ENCODE assay signal across 8 mouse cellular contexts in genomic region chr5:150666133-150666739, GRCm38 (mm10). TPM values are rescaled to one million over a fixed set of nuclear protein-coding genes. Genes with fewer than 3 reads are reported as not detected.
DNase-seq lines count a peak whose midpoint lies in the region; ATAC-seq and TF ChIP-seq lines count a peak whose summit lies in the region.
"Not testable (repeated sequence)": the region's sequence is repeated elsewhere in the genome, so short reads cannot be mapped to it uniquely, and the experiment has no call there.

N4bp2l2 (minus strand) TSS chr5:150666183.

- not testable (repeated sequence) for ATAC-seq in heart, postnatal 0 days (ENCODE audit: insufficient read depth, low read depth); megakaryocyte, adult 5-6 weeks (ENCODE audit: poor library complexity, severe bottlenecking)

- not testable (repeated sequence) for TF ChIP-seq CTCF in cortical plate, adult 2 months (IDR thresholded peaks at IDR 0.05; ENCODE audit: extremely low read depth, insufficient read depth, low read length); heart, postnatal 0 days (IDR thresholded peaks at IDR 0.05; ENCODE audit: low read depth); kidney, adult 2 months (conservative IDR thresholded peaks at IDR 0.05; ENCODE audit: insufficient read depth, insufficient read length, low read depth, low read length); olfactory bulb, adult 2 months (IDR thresholded peaks at IDR 0.05; ENCODE audit: insufficient read depth, low read depth, low read length)

- not testable (repeated sequence) for TF ChIP-seq EP300 in heart, postnatal 0 days (IDR thresholded peaks at IDR 0.05; ENCODE audit: low read depth)

- H3K27me3 ChIP-seq in heart, postnatal 0 days (ENCODE audit: control insufficient read depth, insufficient read depth, low read length); kidney, adult 2 months (replicated peaks; ENCODE audit: control insufficient read depth, insufficient read depth, low read length); limb, embryonic 10.5 days (ENCODE audit: low read depth, poor library complexity, severe bottlenecking): not testable (repeated sequence)

- H3K4me3 ChIP-seq in ES-E14 (ENCODE audit: insufficient read depth in 1 of 2, low read depth in 1 of 2, low read length in 2 of 2, poor library complexity in 1 of 2, severe bottlenecking in 1 of 2): peak within 1 kb of the TSS; percentile 87 to 90
- H3K4me3 ChIP-seq in cortical plate, adult 2 months (ENCODE audit: insufficient read depth, low read length): peak within 1 kb of the TSS; percentile 65
- H3K4me3 ChIP-seq in heart, postnatal 0 days (ENCODE audit: low read depth, low read length): peak within 1 kb of the TSS; percentile 92
- peak within 1 kb of the TSS; percentile 86 for H3K4me3 ChIP-seq in kidney, adult 2 months (ENCODE audit: insufficient read depth, low read depth, low read length)
- H3K4me3 ChIP-seq in limb, embryonic 10.5 days: peak within 1 kb of the TSS; percentile 92
- peak within 1 kb of the TSS; percentile 72 for H3K4me3 ChIP-seq in olfactory bulb, adult 2 months (ENCODE audit: insufficient read depth, low read depth, low read length)

- not testable (repeated sequence) for TF ChIP-seq POLR2A in cortical plate, adult 2 months (IDR thresholded peaks at IDR 0.05; ENCODE audit: extremely low read depth, insufficient read depth, low read length); kidney, adult 2 months (IDR thresholded peaks at IDR 0.05; ENCODE audit: low read depth, low read length); olfactory bulb, adult 2 months (IDR thresholded peaks at IDR 0.05; ENCODE audit: insufficient read depth, low read depth, low read length)

- peak within 1 kb of the TSS; percentile 74 for H3K4me2 ChIP-seq in heart, postnatal 0 days (ENCODE audit: low read depth, low read length)

- not testable (repeated sequence) for H3K4me1 ChIP-seq in ES-E14 (ENCODE audit: control insufficient read depth in 2 of 2, insufficient read depth in 2 of 2, low read length in 2 of 2, poor library complexity in 1 of 2); cortical plate, adult 2 months (ENCODE audit: control insufficient read depth, insufficient read depth, low read length); kidney, adult 2 months (ENCODE audit: control insufficient read depth, insufficient read depth, low read length); limb, embryonic 10.5 days; olfactory bulb, adult 2 months (ENCODE audit: control insufficient read depth, insufficient read depth, low read length)
- peaks cover 18% of the 10 kb centered on the region for H3K4me1 ChIP-seq in heart, postnatal 0 days (ENCODE audit: control insufficient read depth, insufficient read depth)

- peak within 1 kb of the TSS; percentile 97 for H3K9ac ChIP-seq in ES-E14 (ENCODE audit: insufficient read depth, low read depth, low read length, poor library complexity, severe bottlenecking)
- H3K9ac ChIP-seq in heart, postnatal 0 days (replicated peaks; ENCODE audit: low read depth, low read length): peak within 1 kb of the TSS; percentile 88

- 92% methylated on average over 8 of the region's 9 CpGs for whole genome bisulfite sequencing in heart, postnatal 0 days
- 89% methylated on average over 9 of the region's 9 CpGs for WGBS in kidney, adult 2 months
- 91% methylated on average over 9 of the region's 9 CpGs for WGBS in limb, embryonic 10.5 days
- WGBS in olfactory bulb, adult 2 months: 76% methylated on average over 9 of the region's 9 CpGs

- peak within 1 kb of the TSS; percentile 92 for H3K27ac ChIP-seq in ES-E14 (ENCODE audit: insufficient read depth, low read depth, low read length, poor library complexity, severe bottlenecking)
- H3K27ac ChIP-seq in cortical plate, adult 2 months (ENCODE audit: insufficient read depth, low read length): peak within 1 kb of the TSS; percentile 48; the same call in 1 of the 2 replicates
- H3K27ac ChIP-seq in heart, postnatal 0 days (ENCODE audit: low read depth): peak within 1 kb of the TSS; percentile 99
- peak within 1 kb of the TSS; percentile 83 for H3K27ac ChIP-seq in kidney, adult 2 months (ENCODE audit: insufficient read depth, low read depth, low read length)
- H3K27ac ChIP-seq in limb, embryonic 10.5 days: peak within 1 kb of the TSS; percentile 95
- H3K27ac ChIP-seq in olfactory bulb, adult 2 months (ENCODE audit: insufficient read depth, low read depth, low read length): peak within 1 kb of the TSS; percentile 67

- DNase-seq in ES-E14 (ENCODE audit: low read depth, low spot score); gastrocnemius, adult 18-20 months (ENCODE audit: low spot score); heart, postnatal 0 days (ENCODE audit: low spot score); kidney, adult 2 months; limb, embryonic 10.5 days (ENCODE audit: low spot score): not testable (repeated sequence)

- H3K36me3 ChIP-seq in ES-E14 (ENCODE audit: control insufficient read depth, insufficient read depth, low read length, poor library complexity, severe bottlenecking); kidney, adult 2 months (ENCODE audit: control insufficient read depth, insufficient read depth, low read length): not testable (repeated sequence)
- peaks cover 11% of the 10 kb centered on the region; the same call in 1 of the 2 replicates for H3K36me3 ChIP-seq in heart, postnatal 0 days (replicated peaks; ENCODE audit: control insufficient read depth, insufficient read depth, low read length)
- H3K36me3 ChIP-seq in limb, embryonic 10.5 days: peaks cover 19% of the 10 kb centered on the region

- in situ Hi-C loops in ES-E14 (cut with MboI; ENCODE audit: low sequenced_read_pairs in 2 of 2, unreplicated experiment in 2 of 2): not testable (repeated sequence)

- not testable (repeated sequence) for H3K9me3 ChIP-seq in ES-E14 (ENCODE audit: control insufficient read depth, insufficient read depth, low read depth, low read length); heart, postnatal 0 days (replicated peaks; ENCODE audit: control insufficient read depth, low read length); limb, embryonic 10.5 days (replicated peaks)

RNA-seq across cellular contexts. Expression of gene N4bp2l2, which starts in this region (rescaled TPM):
- total RNA-seq in ES-E14 (2012; rRNA removed): 55.6 and 58.4 TPM in 2 replicates
- polyA plus RNA-seq in cortical plate, adult 2 months (2012; rRNA removed): 32.1 and 33.6 TPM in 2 replicates
- 10 to 100 TPM; 24.1 to 34.5 TPM for total RNA-seq in gastrocnemius, adult 18-20 months (2021)
- total RNA-seq in heart, postnatal 0 days (2014; rRNA removed; ENCODE audit: low replicate concordance): 27.9 and 54.3 TPM in 2 replicates
- 24.0 and 26.9 TPM in 2 replicates for polyA plus RNA-seq in heart, postnatal 0 days (2015; fragmentation: Nextera tagmentation; extraction: Ambion mirVana)
- polyA plus RNA-seq in kidney, adult 2 months (2012; rRNA removed): 6.5 and 7.4 TPM in 2 replicates
- 35.5 and 36.1 TPM in 2 replicates for polyA plus RNA-seq in limb, embryonic 10.5 days (2016; fragmentation: Nextera tagmentation; extraction: Ambion mirVana)
- 64.8 and 75.1 TPM in 2 replicates for total RNA-seq in megakaryocyte, adult 5-6 weeks (2015)
- total RNA-seq in megakaryocyte, adult 5-6 weeks (2017): 81.1 and 97.2 TPM in 2 replicates
- polyA plus RNA-seq in olfactory bulb, adult 2 months (2012; ENCODE audit: insufficient read depth, insufficient read length, low replicate concordance, missing spikeins): 79.4 TPM in 1 of 2 replicates, not detected in the other

Comparison
In these comparisons a context has a peak if more than half of its experiments do, and no peak if none do; other contexts are left out.
1. H3K27ac ChIP-seq: peak in every context shown above with its lines; median percentile 99 in heart, postnatal 0 days; 95 in limb, embryonic 10.5 days; 92 in ES-E14; 83 in kidney, adult 2 months; 67 in olfactory bulb, adult 2 months; 48 in cortical plate, adult 2 months.